Mouse (Mus musculus) cerebellum, adult 2 months (tissue): Measurements from ENCODE around the gene Cep128.

ENCODE experiments used
- CTCF ChIP-seq: fragments of 200-500 bp; IDR thresholded peaks from 2 replicates; pipeline ENCODE4 v1.5.1; 2011; ENCODE audit warnings: low read depth, mild to moderate bottlenecking, control low read depth, low read length, moderate library complexity, borderline replicate concordance; ENCODE audit not compliant: insufficient read depth
- POLR2A ChIP-seq: fragments of 200-500 bp; IDR thresholded peaks from 2 replicates; pipeline ENCODE4 v1.6.1; 2011; ENCODE audit warnings: low read length, control low read depth, borderline replicate concordance; ENCODE audit not compliant: insufficient read depth

DNA sequence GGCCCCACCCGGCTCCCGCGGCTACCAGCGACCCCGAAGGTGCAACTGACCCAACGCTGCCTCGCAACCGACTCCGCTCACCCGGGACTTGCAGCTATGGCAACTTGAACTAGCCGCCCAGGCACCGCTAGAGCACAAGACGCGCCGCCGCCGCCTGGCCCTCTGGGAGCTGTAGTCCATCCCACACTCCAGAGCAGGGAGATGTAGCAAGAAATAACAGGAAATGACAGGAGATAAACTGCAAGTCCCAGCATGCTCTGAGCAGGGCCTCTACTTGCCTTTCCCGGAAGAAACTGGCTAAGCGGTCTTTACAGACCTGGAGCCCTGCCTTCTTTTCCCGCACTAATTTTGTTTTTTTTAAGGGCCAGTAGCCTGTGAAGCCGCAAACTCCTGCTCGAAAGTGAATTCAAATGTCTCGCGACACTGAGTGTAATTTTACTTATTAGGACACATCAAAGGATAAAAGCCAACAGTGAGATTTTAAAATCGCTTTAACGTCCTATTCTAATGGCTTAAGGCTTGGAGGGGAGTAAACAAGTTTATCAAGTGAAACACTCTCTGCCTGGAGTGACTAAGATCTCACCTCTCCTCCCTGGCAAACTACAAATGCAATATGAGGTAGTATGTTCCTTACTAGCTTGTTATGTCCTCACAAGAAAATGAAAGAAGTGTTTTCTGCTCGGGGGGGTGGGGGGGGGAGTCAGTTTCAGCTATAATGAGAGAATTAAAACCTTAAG, at the start of gene Cep128, which contains the start of gene Tshr:
- peak; percentile 35; the same call in 1 of the 2 replicates for TF ChIP-seq POLR2A
- no peak for TF ChIP-seq CTCF
